Mouse (Mus musculus): Measurements from ENCODE around the gene 2210408I21Rik. TPM values are rescaled to one million over a fixed set of nuclear protein-coding genes. Genes with fewer than 3 reads are reported as not detected.

Gene 2210408I21Rik
- polyA plus RNA-seq, 1 experiment from 2014 or later, result 1.8 TPM

DNA sequence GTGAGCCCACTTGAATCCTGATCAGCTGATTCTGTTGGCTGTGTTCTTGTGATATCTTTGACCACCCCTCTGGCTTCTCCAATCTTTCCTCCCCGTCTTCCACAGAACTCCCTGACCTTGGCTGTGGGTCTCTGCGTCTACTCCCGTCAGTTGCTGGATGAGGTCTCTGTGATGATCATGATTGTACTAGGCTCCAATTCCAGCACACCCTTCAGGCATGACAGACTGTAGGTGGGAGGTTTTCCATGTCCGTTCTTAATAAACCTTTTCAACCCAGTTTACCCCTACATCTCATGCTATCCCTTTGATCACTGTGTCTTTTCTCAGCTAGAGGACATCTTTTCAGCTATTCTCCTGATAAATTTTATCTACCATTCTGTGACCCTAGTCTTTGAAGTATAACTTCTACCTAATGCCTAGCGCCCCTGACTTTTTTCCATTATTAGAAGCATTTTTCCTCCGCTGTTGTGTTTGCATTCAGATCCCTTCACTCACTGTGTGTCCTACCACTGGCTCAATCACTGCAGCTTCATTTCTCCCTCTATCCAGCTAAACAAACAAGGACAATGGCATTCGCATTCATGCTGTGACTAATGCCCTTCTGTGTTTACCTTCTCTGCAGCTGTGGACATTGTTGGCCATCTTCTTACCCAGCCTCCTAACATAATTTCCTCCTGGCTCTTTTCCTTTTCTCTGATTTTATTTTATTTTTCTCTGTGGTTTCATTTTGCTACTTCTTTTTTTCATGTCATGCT is 143.5 kb downstream of the 2210408I21Rik start:
- WGBS (ENCODE audit: insufficient replicate concordance), result 62% methylated on average over 7 of the region's 7 CpGs
- no peak for ATAC-seq (ENCODE audit: insufficient read depth)
- no peak overlapping the region for H3K27ac ChIP-seq (replicated peaks)

DNA sequence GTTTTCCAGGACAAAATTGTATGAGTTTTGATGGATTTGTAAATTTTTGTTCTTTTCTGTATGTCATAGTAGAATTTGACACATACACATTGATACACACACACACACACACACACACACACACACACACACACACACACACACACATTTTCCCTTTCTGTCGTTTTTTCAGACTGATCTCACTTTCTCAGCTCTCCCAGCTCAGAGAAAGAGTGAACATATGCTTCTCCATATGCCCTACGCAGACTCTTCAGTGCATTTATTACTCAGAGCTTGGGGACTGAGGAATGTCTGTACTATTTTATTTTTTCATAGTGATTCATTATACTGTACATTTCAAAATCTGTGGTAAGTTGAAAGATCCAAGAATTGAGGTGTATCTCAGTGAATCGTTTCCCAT is 160.2 kb downstream of the 2210408I21Rik start:
- Histone ChIP-seq H3K4me3 (replicated peaks) (no peak overlapping the region), H3K9ac (no peak overlapping the region), H3K9me3 (replicated peaks) (no peaks in the 10 kb centered on the region), H3K36me3 (replicated peaks) (no peaks in the 10 kb centered on the region), H3K4me1 (replicated peaks) (no peaks in the 10 kb centered on the region), H3K4me2 (no peak overlapping the region), H3K27me3 (no peaks in the 10 kb centered on the region), H3K27ac (replicated peaks) (no peak overlapping the region)
- no peak for ATAC-seq (ENCODE audit: insufficient read depth)
- 70% methylated on average over 3 of the region's 3 CpGs for WGBS (ENCODE audit: insufficient replicate concordance)

More for the DNA sequence above, 143.5 kb downstream of the 2210408I21Rik start:
- Histone ChIP-seq H3K9ac (no peak overlapping the region), H3K4me1 (replicated peaks) (no peaks in the 10 kb centered on the region), H3K9me3 (replicated peaks) (no peaks in the 10 kb centered on the region), H3K36me3 (replicated peaks) (no peaks in the 10 kb centered on the region), H3K4me3 (replicated peaks) (no peak overlapping the region), H3K4me2 (no peak overlapping the region), H3K27me3 (no peaks in the 10 kb centered on the region)

DNA sequence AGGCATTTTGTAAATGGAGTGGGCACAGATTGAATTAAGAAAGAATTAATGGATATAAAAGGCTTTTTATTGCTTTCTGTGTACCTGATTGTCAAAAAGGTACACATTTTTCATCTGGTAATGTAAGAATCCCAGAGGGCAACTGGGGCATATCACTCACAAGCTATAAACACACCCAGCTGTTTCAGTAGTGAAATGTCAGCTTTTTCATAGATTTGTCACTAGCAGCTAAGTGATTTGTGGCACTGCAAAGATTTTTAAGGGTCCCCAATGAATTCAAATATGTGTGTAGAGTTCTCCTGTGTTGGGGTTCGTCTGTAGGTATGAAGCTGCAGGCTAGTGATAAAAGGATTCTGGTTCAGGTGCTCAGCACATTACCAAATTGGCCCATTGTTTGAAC is 188.8 kb downstream of the 2210408I21Rik start:
- Histone ChIP-seq H3K9me3 (replicated peaks) (no peaks in the 10 kb centered on the region), H3K4me2 (no peak overlapping the region), H3K36me3 (replicated peaks) (no peaks in the 10 kb centered on the region), H3K9ac (no peak overlapping the region), H3K27me3 (no peaks in the 10 kb centered on the region), H3K27ac (replicated peaks) (no peak overlapping the region), H3K4me3 (replicated peaks) (no peak overlapping the region), H3K4me1 (replicated peaks) (no peaks in the 10 kb centered on the region)
- ATAC-seq (ENCODE audit: insufficient read depth), result no peak
- 46% methylated on average over 1 of the region's 1 CpGs for WGBS (ENCODE audit: insufficient replicate concordance)

DNA sequence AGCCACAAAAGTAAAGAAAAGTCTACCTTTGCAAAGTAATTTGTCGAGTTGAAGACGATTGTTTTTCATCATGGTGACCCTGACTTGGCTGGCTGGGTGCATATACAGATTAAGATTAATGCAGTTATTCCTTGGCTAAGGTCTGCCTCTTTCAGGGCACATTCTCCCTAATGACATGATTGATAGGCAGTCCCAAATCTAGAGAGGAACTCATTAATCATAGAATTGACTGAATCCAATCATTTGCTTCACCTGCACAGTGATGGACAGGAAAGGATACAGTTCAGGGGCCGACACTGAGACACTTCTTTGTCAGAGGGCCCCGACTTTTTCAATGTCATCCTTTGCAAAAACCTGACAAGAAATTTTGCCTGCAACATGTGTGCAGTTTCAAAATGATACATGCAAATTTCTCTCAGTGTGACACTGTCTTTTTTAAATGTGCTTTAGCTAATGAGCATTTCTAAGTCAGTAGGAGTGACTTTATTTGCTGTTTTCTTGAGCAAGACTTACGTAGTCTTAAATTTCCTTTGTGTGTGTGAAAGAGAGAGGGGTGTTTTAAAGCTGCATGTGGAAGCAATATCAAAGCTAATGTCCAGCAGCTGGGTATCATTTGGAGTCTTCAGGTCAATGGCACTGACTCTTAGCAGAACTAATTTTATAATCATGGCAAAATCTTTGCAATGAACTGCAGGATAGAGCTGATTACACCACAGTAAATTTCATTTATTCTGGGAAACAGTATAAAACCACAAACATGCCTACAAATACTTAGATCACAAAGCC is 191.0 kb downstream of the 2210408I21Rik start:
- Histone ChIP-seq H3K4me2 (no peak overlapping the region), H3K9ac (no peak overlapping the region), H3K4me3 (replicated peaks) (no peak overlapping the region), H3K4me1 (replicated peaks) (no peaks in the 10 kb centered on the region), H3K36me3 (replicated peaks) (no peaks in the 10 kb centered on the region), H3K27me3 (no peaks in the 10 kb centered on the region), H3K27ac (replicated peaks) (no peak overlapping the region), H3K9me3 (replicated peaks) (no peaks in the 10 kb centered on the region)
- ATAC-seq (ENCODE audit: insufficient read depth), result no peak
- 52% methylated on average over 5 of the region's 5 CpGs for WGBS (ENCODE audit: insufficient replicate concordance)

DNA sequence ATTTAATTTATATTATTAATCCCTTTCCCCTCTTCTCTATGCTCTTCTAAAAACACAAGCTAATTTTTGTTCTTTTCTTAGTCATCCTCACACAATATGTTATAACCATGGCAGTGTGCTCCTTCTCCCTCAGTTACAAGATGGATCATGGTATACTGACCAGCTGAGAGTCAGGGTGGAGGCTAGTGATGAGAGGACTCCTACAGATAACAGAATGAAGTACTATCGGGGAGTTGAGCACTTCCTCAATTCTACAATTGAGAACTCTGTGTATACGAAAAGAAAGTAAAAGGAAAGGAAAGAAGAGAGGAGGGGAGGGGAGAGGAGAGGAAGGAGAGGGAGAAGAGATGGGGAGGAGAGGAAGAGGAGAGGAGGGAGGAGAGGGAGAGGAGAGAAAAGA is 206.8 kb downstream of the 2210408I21Rik start:
- Histone ChIP-seq H3K27me3 (no peaks in the 10 kb centered on the region), H3K9me3 (replicated peaks) (no peaks in the 10 kb centered on the region), H3K4me3 (replicated peaks) (no peak overlapping the region), H3K36me3 (replicated peaks) (no peaks in the 10 kb centered on the region), H3K4me1 (replicated peaks) (no peaks in the 10 kb centered on the region), H3K9ac (no peak overlapping the region), H3K27ac (replicated peaks) (no peak overlapping the region), H3K4me2 (no peak overlapping the region)
- 26% methylated on average over 2 of the region's 2 CpGs for WGBS (ENCODE audit: insufficient replicate concordance)
- no peak for ATAC-seq (ENCODE audit: insufficient read depth)

DNA sequence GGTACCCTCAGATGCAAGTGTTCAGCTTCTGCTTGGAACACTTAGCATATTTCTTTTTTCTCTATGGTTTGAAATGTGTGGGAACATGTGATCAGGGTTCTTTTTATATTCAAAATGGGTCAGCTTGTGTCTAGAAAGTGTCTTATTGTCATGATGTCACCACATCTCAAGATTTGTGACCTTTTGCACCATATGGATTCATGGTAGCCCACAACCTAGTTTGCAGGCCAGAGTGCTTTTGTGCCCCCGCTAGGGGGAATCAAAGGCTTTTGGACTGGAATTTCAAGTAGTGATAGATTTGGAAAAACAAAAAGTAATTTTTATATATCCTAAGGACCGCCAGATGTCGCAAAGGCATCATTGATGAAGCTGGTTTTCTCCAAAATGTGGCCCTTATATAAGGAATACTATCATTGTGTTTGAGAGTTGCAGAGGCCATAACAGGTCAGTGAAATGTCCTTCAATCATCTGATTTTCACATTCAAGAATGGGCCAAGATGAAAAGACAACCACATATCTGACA is 250.2 kb downstream of the 2210408I21Rik start:
- Histone ChIP-seq H3K4me2 (no peak overlapping the region), H3K27me3 (no peaks in the 10 kb centered on the region), H3K36me3 (replicated peaks) (no peaks in the 10 kb centered on the region), H3K9me3 (replicated peaks) (no peaks in the 10 kb centered on the region), H3K4me3 (replicated peaks) (no peak overlapping the region), H3K27ac (replicated peaks) (no peak overlapping the region), H3K4me1 (replicated peaks) (no peaks in the 10 kb centered on the region), H3K9ac (no peak overlapping the region)
- 63% methylated on average over 3 of the region's 3 CpGs for WGBS (ENCODE audit: insufficient replicate concordance)
- ATAC-seq (ENCODE audit: insufficient read depth), result no peak

DNA sequence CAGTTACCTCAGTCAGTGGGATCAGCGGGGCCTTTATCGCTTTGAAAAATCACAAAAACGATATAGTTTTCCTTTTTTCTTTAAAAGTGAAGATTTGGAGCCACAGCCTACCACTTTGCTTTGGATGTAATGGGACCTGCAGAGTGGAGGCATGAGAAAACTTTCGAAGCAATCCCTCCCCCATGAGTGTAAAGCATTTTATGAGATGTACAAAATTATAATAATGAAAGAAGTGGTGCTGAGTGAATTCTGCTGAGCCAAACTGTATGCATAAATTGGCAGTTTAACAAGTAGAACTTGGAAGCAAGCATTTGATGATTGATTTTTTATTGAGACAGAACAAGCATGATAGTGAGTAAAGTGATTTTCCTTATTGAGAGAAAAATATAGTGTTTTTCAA is 250.7 kb downstream of the 2210408I21Rik start:
- H3K4me2 ChIP-seq, result no peak overlapping the region
- H3K27ac ChIP-seq (replicated peaks), result no peak overlapping the region
- WGBS (ENCODE audit: insufficient replicate concordance), result 63% methylated on average over 4 of the region's 4 CpGs
- no peaks in the 10 kb centered on the region for H3K9me3 ChIP-seq (replicated peaks)
- no peak overlapping the region for H3K9ac ChIP-seq
- no peak overlapping the region for H3K4me3 ChIP-seq (replicated peaks)
- no peaks in the 10 kb centered on the region for H3K36me3 ChIP-seq (replicated peaks)
- no peak for ATAC-seq (ENCODE audit: insufficient read depth)
- no peaks in the 10 kb centered on the region for H3K4me1 ChIP-seq (replicated peaks)
- H3K27me3 ChIP-seq, result no peaks in the 10 kb centered on the region

DNA sequence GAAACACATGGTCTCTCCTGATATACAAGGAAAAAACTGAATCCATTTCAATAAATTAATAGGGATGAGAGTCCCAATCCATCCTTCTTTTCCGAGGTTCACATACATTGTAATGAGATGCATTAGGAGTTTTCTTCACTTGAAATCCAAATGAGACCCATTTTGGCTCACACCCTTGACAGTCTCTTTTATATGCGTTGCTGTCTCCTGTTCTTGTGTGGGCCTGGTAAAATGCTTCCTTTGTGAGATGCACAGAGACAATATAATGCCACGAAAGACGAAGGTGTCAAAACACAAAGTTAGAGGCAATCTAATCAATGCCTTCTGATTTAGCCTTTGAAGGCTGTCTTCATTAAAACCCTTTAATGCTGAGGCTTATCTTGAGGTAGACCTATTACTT is 252.8 kb downstream of the 2210408I21Rik start:
- Histone ChIP-seq H3K9ac (no peak overlapping the region), H3K36me3 (replicated peaks) (no peaks in the 10 kb centered on the region), H3K27me3 (no peaks in the 10 kb centered on the region), H3K9me3 (replicated peaks) (no peaks in the 10 kb centered on the region), H3K27ac (replicated peaks) (no peak overlapping the region), H3K4me3 (replicated peaks) (no peak overlapping the region), H3K4me1 (replicated peaks) (no peaks in the 10 kb centered on the region), H3K4me2 (no peak overlapping the region)
- WGBS (ENCODE audit: insufficient replicate concordance), result 59% methylated on average over 4 of the region's 4 CpGs
- no peak for ATAC-seq (ENCODE audit: insufficient read depth)

DNA sequence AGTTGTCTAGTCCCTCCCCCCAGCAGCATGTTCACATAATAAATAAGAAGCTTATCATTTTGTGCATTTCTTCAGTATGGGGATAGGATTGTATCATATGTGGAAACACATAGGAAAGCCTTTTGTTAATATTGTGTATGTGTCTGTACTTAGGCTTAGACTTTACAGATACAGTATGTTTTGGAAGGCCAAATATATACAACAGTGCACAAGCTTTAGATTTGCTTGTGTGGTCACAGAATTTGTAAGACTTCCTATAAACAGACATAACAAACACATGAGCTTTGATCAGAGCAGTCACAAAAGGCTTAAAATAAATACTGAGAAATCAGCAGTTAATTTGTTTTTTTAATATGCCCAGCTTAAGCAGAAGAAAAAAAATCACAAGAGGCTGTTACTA is 253.9 kb downstream of the 2210408I21Rik start:
- Histone ChIP-seq H3K9ac (no peak overlapping the region), H3K9me3 (replicated peaks) (no peaks in the 10 kb centered on the region), H3K36me3 (replicated peaks) (no peaks in the 10 kb centered on the region), H3K4me3 (replicated peaks) (no peak overlapping the region), H3K4me1 (replicated peaks) (no peaks in the 10 kb centered on the region), H3K27me3 (no peaks in the 10 kb centered on the region), H3K27ac (replicated peaks) (no peak overlapping the region), H3K4me2 (no peak overlapping the region)
- no peak for ATAC-seq (ENCODE audit: insufficient read depth)

DNA sequence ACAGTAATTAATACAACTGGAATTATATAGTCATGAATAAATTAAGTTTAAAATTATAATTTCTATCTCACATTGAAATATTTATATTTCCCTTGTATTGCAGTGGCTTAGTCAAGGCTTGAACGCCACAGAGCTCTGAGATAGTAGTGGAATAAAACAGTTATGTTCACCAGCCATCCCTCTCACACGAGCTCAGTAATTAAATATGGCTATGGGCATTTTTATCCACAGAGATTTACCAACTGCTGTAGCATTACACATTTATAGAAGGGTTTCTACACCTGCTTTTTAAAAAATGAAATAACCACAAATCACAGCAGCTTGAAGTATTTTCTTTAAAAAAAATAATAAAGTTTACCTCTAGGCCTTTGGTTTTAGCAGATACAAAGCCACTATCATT is 261.0 kb downstream of the 2210408I21Rik start:
- H3K36me3 ChIP-seq (replicated peaks), result no peaks in the 10 kb centered on the region
- ATAC-seq (ENCODE audit: insufficient read depth), result no peak
- no peak overlapping the region for H3K9ac ChIP-seq
- H3K4me1 ChIP-seq (replicated peaks), result no peaks in the 10 kb centered on the region
- H3K4me3 ChIP-seq (replicated peaks), result no peak overlapping the region
- H3K9me3 ChIP-seq (replicated peaks), result no peaks in the 10 kb centered on the region
- H3K27me3 ChIP-seq, result no peaks in the 10 kb centered on the region
- H3K27ac ChIP-seq (replicated peaks), result no peak overlapping the region
- WGBS (ENCODE audit: insufficient replicate concordance), result 48% methylated on average over 2 of the region's 2 CpGs
- no peak overlapping the region for H3K4me2 ChIP-seq

DNA sequence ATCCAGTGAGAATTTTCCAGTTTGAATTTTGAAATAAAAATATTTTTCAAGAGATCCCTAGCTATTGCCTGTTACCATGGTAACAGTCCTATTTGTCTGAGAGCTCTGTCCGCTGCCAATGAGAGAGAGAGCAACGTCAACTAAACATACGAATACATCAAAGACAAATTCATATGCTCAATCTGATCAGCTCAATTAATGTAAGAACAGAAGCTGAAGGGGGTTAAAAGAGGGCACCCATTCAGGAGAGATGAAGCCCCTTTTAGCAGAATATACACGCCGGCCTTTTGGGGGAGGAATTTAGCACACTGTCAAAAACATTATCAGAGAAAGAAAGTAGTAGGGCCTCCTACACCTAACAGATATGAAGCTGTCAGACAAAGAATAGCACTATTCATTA is 261.6 kb downstream of the 2210408I21Rik start:
- Histone ChIP-seq H3K9me3 (replicated peaks) (no peaks in the 10 kb centered on the region), H3K36me3 (replicated peaks) (no peaks in the 10 kb centered on the region), H3K27me3 (no peaks in the 10 kb centered on the region), H3K4me3 (replicated peaks) (no peak overlapping the region), H3K9ac (no peak overlapping the region), H3K4me1 (replicated peaks) (no peaks in the 10 kb centered on the region), H3K4me2 (no peak overlapping the region), H3K27ac (replicated peaks) (no peak overlapping the region)
- WGBS (ENCODE audit: insufficient replicate concordance), result 73% methylated on average over 5 of the region's 5 CpGs
- ATAC-seq (ENCODE audit: insufficient read depth), result no peak
